Mouse (Mus musculus): Measurements from ENCODE around the gene Hist1h1e.
"Not testable (repeated sequence)": the region's sequence is repeated elsewhere in the genome, so short reads cannot be mapped to it uniquely, and the experiment has no call there.

- not testable (repeated sequence) for TF ChIP-seq CTCF (IDR thresholded peaks at IDR 0.05; ENCODE audit: low read depth); EP300 (optimal IDR thresholded peaks at IDR 0.05)
Measured at GRCm38 (mm10) chr13:23573034-23573897, 49.1 kb downstream of the Hist1h1e start.

Data from stomach, postnatal 0 days (tissue).